Mouse (Mus musculus) heart, adult 2 months (tissue): ENCODE results near the gene Taf1c. TPM values are rescaled to one million over a fixed set of nuclear protein-coding genes. Genes with fewer than 3 reads are reported as not detected.

Experiments used
- DNase-seq, 2 experiments: peaks; one replicate each; pipeline ENCODE4 v3.0.0; 2021
- H3K27ac ChIP-seq: fragments of 200-600 bp; 2 replicates; pipeline ENCODE4 v1.8.1; 2022
- H3K27me3 ChIP-seq: fragments of 200-500 bp; 2 replicates; pipeline ENCODE4 v1.6.1; 2012; ENCODE audit warnings: mild to moderate bottlenecking, low read length, inconsistent platforms, mixed read lengths; ENCODE audit not compliant: control insufficient read depth, insufficient read depth
- H3K36me3 ChIP-seq: fragments of 200-500 bp; 2 replicates; pipeline ENCODE4 v1.6.1; 2012; ENCODE audit warnings: low read length, inconsistent platforms; ENCODE audit not compliant: control insufficient read depth, insufficient read depth
- H3K4me1 ChIP-seq: fragments of 200-500 bp; 2 replicates; pipeline ENCODE4 v1.6.1; 2011; ENCODE audit warnings: low read length; ENCODE audit not compliant: control insufficient read depth, insufficient read depth
- H3K4me3 ChIP-seq: fragments of 200-600 bp; 2 replicates; pipeline ENCODE4 v1.8.1; 2022
- H3K79me2 ChIP-seq: fragments of 200-500 bp; replicated peaks from 2 replicates; pipeline ENCODE4 v1.6.1; 2012; ENCODE audit warnings: mild to moderate bottlenecking, inconsistent platforms, low read length, moderate library complexity, mixed read lengths; ENCODE audit not compliant: control insufficient read depth, insufficient read depth
- H3K9ac ChIP-seq: fragments of 200-500 bp; 2 replicates; pipeline ENCODE4 v1.6.1; 2012; ENCODE audit warnings: low read depth, mild to moderate bottlenecking, control low read depth, inconsistent platforms, low read length, mixed read lengths
- CTCF ChIP-seq: fragments of 200-600 bp; IDR thresholded peaks from 2 replicates; pipeline ENCODE4 v1.8.1; 2022; ENCODE audit warnings: antibody characterized with exemption, mild to moderate bottlenecking, moderate library complexity
- EP300 ChIP-seq: fragments of 200-500 bp; IDR thresholded peaks from 2 replicates; pipeline ENCODE4 v1.6.1; 2011; ENCODE audit warnings: low read depth, low read length, control low read depth; ENCODE audit not compliant: insufficient read depth
- POLR2A ChIP-seq: fragments of 200-500 bp; IDR thresholded peaks from 2 replicates; pipeline ENCODE4 v1.6.1; 2011; ENCODE audit warnings: mild to moderate bottlenecking, low read depth, low read length, control low read depth; ENCODE audit not compliant: insufficient read depth
- WGBS: fragments of 180-500 bp; shearing (Covaris S2); methylation state at CpG from one replicate; pipeline ENCODE4 v1.1.7; 2018; 5-methylcytosine and 5-hydroxymethylcytosine counted together
- intact Hi-C: fragments of 180-260 bp; cut with DNase I; formaldehyde crosslinking; loops from one replicate; pipeline ENCODE4 v1.15.1; 2025
- polyA plus RNA-seq: library from polyadenylated mRNA; depleted of rRNA; stranded (reverse); fragments of >200 nt; gene quantifications from 2 replicates; pipeline ENCODE4 v1.2.3, GENCODE M21; 2012
- total RNA-seq, 2 experiments: library from RNA; stranded (reverse); gene quantifications; 2 replicates each; pipeline ENCODE4 v1.2.3; 2021

Gene Taf1c
- total and polyA plus RNA-seq, 3 experiments: 3.6 to 8.7 (median 3.7) TPM

- intact Hi-C loops: no loop called here
- no peak overlapping the region for H3K9ac ChIP-seq
- H3K27me3 ChIP-seq: no peaks in the 10 kb centered on the region
- H3K4me1 ChIP-seq: no peaks in the 10 kb centered on the region
- H3K36me3 ChIP-seq: no peaks in the 10 kb centered on the region
- DNase-seq: no peak
- peaks cover 10% of the 10 kb centered on the region; the same call in 1 of the 2 replicates for H3K79me2 ChIP-seq
- no peak overlapping the region for H3K27ac ChIP-seq
- no peak overlapping the region for H3K4me3 ChIP-seq
- WGBS: 73% methylated on average over 7 of the region's 7 CpGs
- no peak for TF ChIP-seq POLR2A
- no peak for TF ChIP-seq EP300
- no peak for TF ChIP-seq CTCF
These were observed 36.1 kb downstream of the Taf1c start for GRCm38 (mm10) chr8:119568951-119569350.

GRCm38 (mm10) chr8:119568251-119568650, 36.8 kb downstream of the Taf1c start:
- no peaks in the 10 kb centered on the region for H3K4me1 ChIP-seq
- TF ChIP-seq CTCF (no peak), EP300 (no peak), POLR2A (no peak)
- H3K36me3 ChIP-seq: no peaks in the 10 kb centered on the region
- 84% methylated on average over 9 of the region's 9 CpGs for WGBS
- no peak for DNase-seq
- no peak overlapping the region for H3K27ac ChIP-seq
- peaks cover 10% of the 10 kb centered on the region; the same call in 1 of the 2 replicates for H3K79me2 ChIP-seq
- intact Hi-C loops: no loop called here
- no peak overlapping the region for H3K9ac ChIP-seq
- no peaks in the 10 kb centered on the region for H3K27me3 ChIP-seq
- no peak overlapping the region for H3K4me3 ChIP-seq

GRCm38 (mm10) chr8:119566367-119566766, 38.7 kb downstream of the Taf1c start:
- TF ChIP-seq POLR2A (no peak), EP300 (no peak), CTCF (no peak)
- Histone ChIP-seq H3K4me3 (no peak overlapping the region), H3K4me1 (no peaks in the 10 kb centered on the region), H3K79me2 (peaks cover 6% of the 10 kb centered on the region; the same call in 1 of the 2 replicates), H3K36me3 (no peaks in the 10 kb centered on the region), H3K27ac (no peak overlapping the region), H3K9ac (no peak overlapping the region), H3K27me3 (no peaks in the 10 kb centered on the region)
- intact Hi-C loops: no loop called here
- DNase-seq: no peak
- 67% methylated on average over 11 of the region's 11 CpGs for WGBS

- 92% methylated on average over 14 of the region's 14 CpGs for WGBS
- Histone ChIP-seq H3K27ac (no peak overlapping the region), H3K4me3 (no peak overlapping the region), H3K36me3 (no peaks in the 10 kb centered on the region), H3K79me2 (no peaks in the 10 kb centered on the region), H3K4me1 (peaks cover 3% of the 10 kb centered on the region), H3K9ac (no peak overlapping the region), H3K27me3 (no peaks in the 10 kb centered on the region)
- intact Hi-C loops: no loop called here
- no peak for TF ChIP-seq CTCF
- no peak for TF ChIP-seq POLR2A
- no peak for TF ChIP-seq EP300
- peak in 1 of 2 experiments; percentile 10 for DNase-seq
These were observed 41.2 kb downstream of the Taf1c start for GRCm38 (mm10) chr8:119563849-119564251.

- Histone ChIP-seq H3K27me3 (no peaks in the 10 kb centered on the region), H3K4me1 (peaks cover 9% of the 10 kb centered on the region), H3K4me3 (no peak overlapping the region), H3K79me2 (0 out of 2 replicates have a peak, but pooled peaks cover 2% of the 10 kb centered on the region), H3K36me3 (peaks cover 2% of the 10 kb centered on the region), H3K27ac (peak overlapping the region; percentile 99; the same call in 1 of the 2 replicates), H3K9ac (no peak overlapping the region; the same call in 1 of the 2 replicates)
- DNase-seq: no peak
- TF ChIP-seq POLR2A: no peak
- intact Hi-C loops: no loop called here
- WGBS: 90% methylated on average over 6 of the region's 6 CpGs
These were observed 45.7 kb downstream of the Taf1c start for GRCm38 (mm10) chr8:119559402-119559720.

GRCm38 (mm10) chr8:119558603-119559401, 46.2 kb downstream of the Taf1c start, which contains the start of gene Mbtps1:
Mbtps1 (minus strand) TSS chr8:119558735.
- H3K27ac ChIP-seq: peak within 1 kb of the TSS; percentile 99
- DNase-seq: peak; percentile 99

More at GRCm38 (mm10) chr8:119558603-119559401, 46.2 kb downstream of the Taf1c start, which contains the start of gene Mbtps1:
- H3K4me3 ChIP-seq: peak within 1 kb of the TSS; percentile 73
- TF ChIP-seq POLR2A: peak; percentile 88
- peak; percentile 17; the same call in 1 of the 2 replicates for TF ChIP-seq EP300
- peak; percentile 45 for TF ChIP-seq CTCF
- WGBS: 4% methylated on average over 63 of the region's 63 CpGs
- H3K4me1 ChIP-seq: peaks cover 9% of the 10 kb centered on the region
- peaks cover 2% of the 10 kb centered on the region for H3K36me3 ChIP-seq
- H3K9ac ChIP-seq: peak within 1 kb of the TSS; percentile 94
- intact Hi-C loops: loop anchor here (1.0 kb wide), 1 partner anchor 16 kb away; the partner anchor contains the start of genes Dnaaf1 and Hsdl1
- H3K27me3 ChIP-seq: no peaks in the 10 kb centered on the region
- 0 out of 2 replicates have a peak, but pooled peaks cover 2% of the 10 kb centered on the region for H3K79me2 ChIP-seq
